Mouse (Mus musculus): ENCODE measurements around the gene Tgfbr2. TPM values are rescaled to one million over a fixed set of nuclear protein-coding genes. Genes with fewer than 3 reads are reported as not detected.

Gene Tgfbr2
- polyA plus RNA-seq, 2 experiments, result 3.2 to 4.2 TPM

DNA sequence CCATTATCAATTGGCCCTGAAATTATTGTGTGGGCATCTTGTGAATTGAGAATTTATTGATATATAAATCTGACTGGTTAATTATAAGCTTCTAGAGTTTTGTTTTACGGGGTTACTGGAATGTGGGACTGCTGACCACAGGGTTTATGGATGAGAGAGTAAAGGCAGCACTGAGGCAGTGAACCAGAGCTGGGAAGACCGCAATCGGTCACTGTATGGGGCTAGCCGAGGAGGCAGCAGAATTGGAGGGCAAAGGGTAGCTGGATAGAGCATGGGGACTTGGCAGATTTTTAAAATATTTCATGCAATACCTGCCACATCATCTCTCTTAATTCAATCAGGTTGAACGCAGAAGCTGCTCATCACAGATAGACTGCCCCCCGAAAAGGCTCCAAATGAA is 45.5 kb upstream of the Tgfbr2 start:
- DNase-seq (ENCODE audit: low read depth in 3 of 3, low spot score in 3 of 3) (no peak), ATAC-seq (ENCODE audit: insufficient read depth) (no peak)
- no peak overlapping the region for H3K4me3 ChIP-seq (ENCODE audit: insufficient read depth in 1 of 2, low read depth in 2 of 2, low read length in 2 of 2)
- H3K27me3 ChIP-seq (ENCODE audit: control insufficient read depth, insufficient read depth, low read length), result no peaks in the 10 kb centered on the region
- H3K9ac ChIP-seq (replicated peaks), result no peak overlapping the region
- TF ChIP-seq EP300 (IDR thresholded peaks at IDR 0.05; ENCODE audit: low read depth), result no peak
- no peak for TF ChIP-seq CTCF (IDR thresholded peaks at IDR 0.05; ENCODE audit: low read depth)
- no peak overlapping the region for H3K4me2 ChIP-seq (ENCODE audit: low read depth)
- no peak overlapping the region for H3K27ac ChIP-seq
- no peaks in the 10 kb centered on the region for H3K9me3 ChIP-seq (ENCODE audit: control insufficient read depth, low read length)
- WGBS (ENCODE audit: insufficient replicate concordance), result 73% methylated on average over 6 of the region's 6 CpGs
- 0 out of 4 replicates have a peak, but pooled peaks cover 0 to 1% of the 10 kb centered on the region in 2 experiments for H3K4me1 ChIP-seq (replicated peaks; ENCODE audit: control insufficient read depth in 2 of 2, insufficient read depth in 2 of 2, low read length in 1 of 2)
- H3K36me3 ChIP-seq (replicated peaks; ENCODE audit: control insufficient read depth, insufficient read depth, low read depth), result no peaks in the 10 kb centered on the region

DNA sequence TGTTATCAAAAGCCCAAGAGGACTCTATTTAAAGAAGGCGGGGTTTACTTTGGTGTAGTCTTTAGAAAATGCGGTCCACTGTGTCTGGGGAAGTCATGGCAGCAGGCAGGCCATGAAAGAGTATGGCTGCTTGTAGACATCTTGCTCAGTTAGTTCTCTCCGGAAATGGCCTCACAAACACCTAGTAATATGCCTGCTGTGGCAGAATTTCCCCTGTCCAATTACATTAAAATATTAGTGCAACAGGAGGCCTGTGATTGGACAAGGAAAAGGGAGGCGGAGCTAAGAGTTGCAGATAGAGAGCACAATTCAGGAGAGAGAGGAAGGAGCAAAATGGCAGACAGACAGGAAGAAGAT is 45.0 kb upstream of the Tgfbr2 start:
- Histone ChIP-seq H3K4me1 (replicated peaks; ENCODE audit: control insufficient read depth in 2 of 2, insufficient read depth in 2 of 2, low read length in 1 of 2) (0 out of 4 replicates have a peak, but pooled peaks cover 0 to 1% of the 10 kb centered on the region in 2 experiments), H3K9me3 (ENCODE audit: control insufficient read depth, low read length) (no peaks in the 10 kb centered on the region), H3K9ac (replicated peaks) (no peak overlapping the region), H3K4me3 (ENCODE audit: insufficient read depth in 1 of 2, low read depth in 2 of 2, low read length in 2 of 2) (no peak overlapping the region), H3K27me3 (ENCODE audit: control insufficient read depth, insufficient read depth, low read length) (no peaks in the 10 kb centered on the region), H3K27ac (no peak overlapping the region), H3K4me2 (ENCODE audit: low read depth) (no peak overlapping the region), H3K36me3 (replicated peaks; ENCODE audit: control insufficient read depth, insufficient read depth, low read depth) (no peaks in the 10 kb centered on the region)
- ATAC-seq (ENCODE audit: insufficient read depth), result no peak
- no peak for TF ChIP-seq CTCF (IDR thresholded peaks at IDR 0.05; ENCODE audit: low read depth)
- TF ChIP-seq EP300 (IDR thresholded peaks at IDR 0.05; ENCODE audit: low read depth), result no peak
- 75% methylated on average over 4 of the region's 4 CpGs for WGBS (ENCODE audit: insufficient replicate concordance)
- DNase-seq (ENCODE audit: low read depth in 3 of 3, low spot score in 3 of 3), result no peak

GRCm38 (mm10) chr9:116219234-116220158 is 44.3 kb upstream of the Tgfbr2 start:
- no peaks in the 10 kb centered on the region for H3K36me3 ChIP-seq (replicated peaks; ENCODE audit: control insufficient read depth, insufficient read depth, low read depth)
- H3K27ac ChIP-seq, result no peak overlapping the region
- no peaks in the 10 kb centered on the region for H3K27me3 ChIP-seq (ENCODE audit: control insufficient read depth, insufficient read depth, low read length)
- H3K4me2 ChIP-seq (ENCODE audit: low read depth), result no peak overlapping the region
- no peak for ATAC-seq (ENCODE audit: insufficient read depth)
- 65% methylated on average over 9 of the region's 9 CpGs for WGBS (ENCODE audit: insufficient replicate concordance)
- H3K4me3 ChIP-seq (ENCODE audit: insufficient read depth in 1 of 2, low read depth in 2 of 2, low read length in 2 of 2), result no peak overlapping the region
- H3K9ac ChIP-seq (replicated peaks), result no peak overlapping the region
- no peak for TF ChIP-seq CTCF (IDR thresholded peaks at IDR 0.05; ENCODE audit: low read depth)
- no peak for TF ChIP-seq EP300 (IDR thresholded peaks at IDR 0.05; ENCODE audit: low read depth)
- no peaks in the 10 kb centered on the region for H3K9me3 ChIP-seq (ENCODE audit: control insufficient read depth, low read length)
- DNase-seq (ENCODE audit: low read depth in 3 of 3, low spot score in 3 of 3), result no peak
- H3K4me1 ChIP-seq (replicated peaks; ENCODE audit: control insufficient read depth in 2 of 2, insufficient read depth in 2 of 2, low read length in 1 of 2), result 0 out of 4 replicates have a peak, but pooled peaks cover 0 to 1% of the 10 kb centered on the region in 2 experiments

DNA sequence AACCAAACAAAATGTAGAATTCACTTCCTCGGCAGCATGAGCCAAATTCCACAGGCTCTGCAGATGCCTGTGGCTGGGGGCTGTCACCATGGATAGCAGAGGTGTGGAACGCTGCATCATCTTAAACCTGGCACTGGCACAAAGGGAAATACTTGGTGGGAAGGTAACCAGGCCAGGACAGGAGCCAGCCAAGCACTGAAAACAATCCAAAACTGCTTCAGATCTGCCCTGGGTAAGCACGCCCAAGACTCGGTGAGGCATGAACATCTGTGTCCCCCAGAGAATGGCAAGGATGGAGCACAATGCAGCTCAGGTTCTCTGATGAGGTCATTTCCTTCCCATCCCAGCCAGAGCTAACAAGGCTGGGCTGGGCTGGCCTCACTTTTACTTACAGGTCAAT is 43.6 kb upstream of the Tgfbr2 start:
- Histone ChIP-seq H3K27ac (no peak overlapping the region), H3K9me3 (ENCODE audit: control insufficient read depth, low read length) (no peaks in the 10 kb centered on the region), H3K4me1 (replicated peaks; ENCODE audit: control insufficient read depth in 2 of 2, insufficient read depth in 2 of 2, low read length in 1 of 2) (0 out of 4 replicates have a peak, but pooled peaks cover 0 to 1% of the 10 kb centered on the region in 2 experiments), H3K36me3 (replicated peaks; ENCODE audit: control insufficient read depth, insufficient read depth, low read depth) (no peaks in the 10 kb centered on the region), H3K4me3 (ENCODE audit: insufficient read depth in 1 of 2, low read depth in 2 of 2, low read length in 2 of 2) (no peak overlapping the region), H3K4me2 (ENCODE audit: low read depth) (no peak overlapping the region), H3K9ac (replicated peaks) (no peak overlapping the region), H3K27me3 (ENCODE audit: control insufficient read depth, insufficient read depth, low read length) (no peaks in the 10 kb centered on the region)
- WGBS (ENCODE audit: insufficient replicate concordance), result 47% methylated on average over 4 of the region's 4 CpGs
- no peak for DNase-seq (ENCODE audit: low read depth in 3 of 3, low spot score in 3 of 3)
- TF ChIP-seq CTCF (IDR thresholded peaks at IDR 0.05; ENCODE audit: low read depth) (no peak), EP300 (IDR thresholded peaks at IDR 0.05; ENCODE audit: low read depth) (no peak)
- ATAC-seq (ENCODE audit: insufficient read depth), result no peak

DNA sequence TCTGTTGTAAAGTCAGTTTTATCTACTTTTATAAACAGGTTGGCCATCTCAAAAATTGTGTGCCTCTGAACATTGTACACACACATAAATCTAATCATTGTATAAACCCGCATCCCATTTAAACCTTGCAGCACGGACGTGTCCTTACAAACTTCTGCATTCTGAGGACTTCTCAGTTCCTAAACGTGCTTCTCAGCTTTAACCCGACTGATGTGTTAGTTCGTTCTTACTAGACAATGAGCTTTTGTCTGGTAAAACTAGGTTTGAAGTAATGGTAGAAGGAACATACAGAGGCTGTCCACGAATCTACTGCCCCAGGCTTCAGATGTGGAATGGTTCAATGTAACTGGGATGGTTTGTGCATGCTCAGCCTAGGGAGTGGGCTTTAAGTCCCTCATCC is 41.9 kb upstream of the Tgfbr2 start:
- 60% methylated on average over 7 of the region's 7 CpGs for WGBS (ENCODE audit: insufficient replicate concordance)

More for the DNA sequence above, 41.9 kb upstream of the Tgfbr2 start:
- Histone ChIP-seq H3K27ac (no peak overlapping the region), H3K27me3 (ENCODE audit: control insufficient read depth, insufficient read depth, low read length) (no peaks in the 10 kb centered on the region), H3K9me3 (ENCODE audit: control insufficient read depth, low read length) (no peaks in the 10 kb centered on the region), H3K4me1 (replicated peaks; ENCODE audit: control insufficient read depth in 2 of 2, insufficient read depth in 2 of 2, low read length in 1 of 2) (0 out of 4 replicates have a peak, but pooled peaks cover 0 to 1% of the 10 kb centered on the region in 2 experiments), H3K36me3 (replicated peaks; ENCODE audit: control insufficient read depth, insufficient read depth, low read depth) (no peaks in the 10 kb centered on the region), H3K4me2 (ENCODE audit: low read depth) (no peak overlapping the region), H3K4me3 (ENCODE audit: insufficient read depth in 1 of 2, low read depth in 2 of 2, low read length in 2 of 2) (no peak overlapping the region), H3K9ac (replicated peaks) (no peak overlapping the region)
- no peak for ATAC-seq (ENCODE audit: insufficient read depth)
- DNase-seq (ENCODE audit: low read depth in 3 of 3, low spot score in 3 of 3), result no peak
- TF ChIP-seq CTCF (IDR thresholded peaks at IDR 0.05; ENCODE audit: low read depth) (no peak), EP300 (IDR thresholded peaks at IDR 0.05; ENCODE audit: low read depth) (no peak)

Data from liver, embryonic 14.5 days (tissue).